Mouse (Mus musculus) C2C12 (cell line): ENCODE data around the gene Pex14. TPM values are rescaled to one million over a fixed set of nuclear protein-coding genes. Genes with fewer than 3 reads are reported as not detected.

Experiments used
- H3K27me3 ChIP-seq: one replicate; pipeline ENCODE4 v1.6.1; 2011; ENCODE audit not compliant: control insufficient read depth, insufficient read depth, insufficient read length
- H3K36me3 ChIP-seq: one replicate; pipeline ENCODE4 v1.6.1; 2011; ENCODE audit not compliant: control insufficient read depth, insufficient read depth
- H3K4me3 ChIP-seq: one replicate; pipeline ENCODE4 v1.5.1; 2011; ENCODE audit warnings: mild to moderate bottlenecking, control low read depth; ENCODE audit not compliant: poor library complexity, insufficient read depth, severe bottlenecking
- H3K79me2 ChIP-seq: one replicate; pipeline ENCODE4 v1.6.1; 2011; ENCODE audit not compliant: control insufficient read depth, insufficient read depth
- H3K79me3 ChIP-seq: one replicate; pipeline ENCODE4 v1.6.1; 2011; ENCODE audit warnings: low read depth, control low read depth
- H3ac ChIP-seq: one replicate; pipeline ENCODE3; 2011; ENCODE audit warnings: low read depth; ENCODE audit not compliant: control insufficient read depth, insufficient read length
- CEBPB ChIP-seq: IDR thresholded peaks from one replicate; pipeline ENCODE4 v1.6.1; 2011; ENCODE audit warnings: low read depth, mild to moderate bottlenecking, control low read depth, moderate library complexity
- CTCF ChIP-seq: IDR thresholded peaks from one replicate; pipeline ENCODE4 v1.5.1; 2011; ENCODE audit not compliant: control insufficient read depth, insufficient read depth, insufficient read length
- FOSL1 ChIP-seq: IDR thresholded peaks from one replicate; pipeline ENCODE4 v1.8.0; 2011; ENCODE audit warnings: mild to moderate bottlenecking, low read length; ENCODE audit not compliant: poor library complexity, insufficient read depth, severe bottlenecking
- MAX ChIP-seq: IDR thresholded peaks from one replicate; pipeline ENCODE4 v1.6.1; 2011; ENCODE audit warnings: mild to moderate bottlenecking, control low read depth
- MYOD1 ChIP-seq: IDR thresholded peaks from one replicate; pipeline ENCODE4 v1.6.1; 2011; ENCODE audit warnings: low read depth; ENCODE audit not compliant: control insufficient read depth, insufficient read length
- MYOG ChIP-seq: IDR thresholded peaks from one replicate; pipeline ENCODE4 v1.6.1; 2011; ENCODE audit not compliant: control insufficient read depth, insufficient read length; ENCODE audit errors: extremely low read depth
- USF1 ChIP-seq: IDR thresholded peaks from one replicate; pipeline ENCODE4 v1.6.1; 2011; ENCODE audit warnings: low read depth, mild to moderate bottlenecking, control low read depth, moderate library complexity
- polyA plus RNA-seq: library from polyadenylated mRNA; unstranded; fragments of >200 nt; fragmentation: generic; extraction: Trizol; gene quantifications from one replicate; pipeline ENCODE4 v1.2.1, GENCODE M21; 2012; ENCODE audit warnings: missing spikeins

Pex14 gene
- polyA plus RNA-seq, 1 experiment = 40.3 TPM

DNA sequence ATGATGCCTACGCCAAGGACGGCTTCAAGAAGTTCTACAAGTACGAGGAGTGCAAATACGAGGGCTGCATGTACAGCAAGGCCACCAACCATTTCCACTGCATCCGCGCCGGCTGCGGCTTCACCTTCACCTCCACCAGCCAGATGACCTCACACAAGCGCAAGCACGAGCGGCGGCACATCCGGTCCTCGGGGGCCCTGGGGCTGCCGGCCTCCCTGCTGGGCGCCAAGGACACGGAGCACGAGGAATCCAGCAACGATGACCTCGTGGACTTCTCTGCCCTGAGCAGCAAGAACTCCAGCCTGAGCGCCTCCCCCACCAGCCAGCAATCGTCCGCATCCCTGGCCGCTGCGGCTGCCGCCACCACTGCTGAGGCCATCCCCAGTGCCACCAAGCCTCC is 161.1 kb downstream of the Pex14 start:
- Histone ChIP-seq H3K79me2 (no peaks in the 10 kb centered on the region), H3K79me3 (no peaks in the 10 kb centered on the region), H3ac (no peak overlapping the region), H3K36me3 (no peaks in the 10 kb centered on the region), H3K4me3 (no peak overlapping the region), H3K27me3 (peaks cover 85% of the 10 kb centered on the region)
- TF ChIP-seq MYOG (no peak), FOSL1 (no peak), MAX (no peak), CTCF (no peak), USF1 (no peak), CEBPB (no peak), MYOD1 (no peak)

DNA sequence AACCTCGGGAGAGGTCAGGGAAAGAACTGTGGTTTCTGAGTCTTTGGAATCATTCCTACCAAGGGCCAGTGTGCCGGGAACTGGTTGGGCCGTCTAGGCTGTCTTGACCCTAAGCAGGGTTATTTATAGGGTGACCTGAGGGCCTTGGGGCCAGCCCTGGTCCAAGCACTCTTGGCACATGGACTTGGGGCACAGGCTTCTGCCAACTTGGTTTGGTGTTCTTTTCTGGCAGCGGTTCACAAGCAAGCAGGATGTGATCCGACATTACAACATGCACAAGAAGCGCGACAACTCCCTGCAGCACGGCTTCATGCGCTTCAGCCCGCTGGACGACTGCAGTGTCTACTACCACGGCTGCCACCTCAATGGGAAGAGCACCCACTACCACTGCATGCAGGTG is 162.9 kb downstream of the Pex14 start:
- Histone ChIP-seq H3K27me3 (peaks cover 93% of the 10 kb centered on the region), H3K4me3 (no peak overlapping the region), H3K36me3 (no peaks in the 10 kb centered on the region), H3K79me2 (no peaks in the 10 kb centered on the region), H3K79me3 (no peaks in the 10 kb centered on the region), H3ac (no peak overlapping the region)
- no peak for TF ChIP-seq MYOD1
- no peak for TF ChIP-seq CTCF
- TF ChIP-seq CEBPB = no peak
- TF ChIP-seq MYOG = no peak
- no peak for TF ChIP-seq FOSL1
- TF ChIP-seq USF1 = no peak
- TF ChIP-seq MAX = no peak

DNA sequence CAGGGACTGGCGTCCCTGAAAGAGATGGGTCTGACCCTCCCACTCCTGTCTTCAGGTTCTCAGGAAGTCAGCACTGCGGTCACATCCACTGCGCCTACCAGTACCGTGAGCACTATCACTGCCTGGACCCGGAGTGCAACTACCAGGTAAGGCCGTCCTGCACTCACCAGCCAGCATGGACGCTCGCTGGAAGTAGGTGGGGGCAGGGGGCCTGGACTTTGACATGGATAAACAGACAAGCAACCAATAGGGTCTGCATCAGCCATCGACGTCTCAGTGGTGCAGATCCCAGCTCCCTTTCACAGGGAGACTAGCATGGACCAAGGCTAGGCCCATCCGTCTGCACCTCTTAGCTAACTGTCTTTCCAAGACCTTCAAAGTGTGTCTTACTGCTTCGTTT is 163.6 kb downstream of the Pex14 start:
- no peak for TF ChIP-seq FOSL1
- TF ChIP-seq CEBPB = no peak
- TF ChIP-seq USF1 = no peak
- TF ChIP-seq CTCF = no peak
- TF ChIP-seq MYOG = no peak
- no peak for TF ChIP-seq MYOD1
- TF ChIP-seq MAX = no peak
- no peaks in the 10 kb centered on the region for H3K79me3 ChIP-seq
- peaks cover 95% of the 10 kb centered on the region for H3K27me3 ChIP-seq
- no peak overlapping the region for H3ac ChIP-seq
- H3K36me3 ChIP-seq = no peaks in the 10 kb centered on the region
- H3K4me3 ChIP-seq = no peak overlapping the region
- no peaks in the 10 kb centered on the region for H3K79me2 ChIP-seq

DNA sequence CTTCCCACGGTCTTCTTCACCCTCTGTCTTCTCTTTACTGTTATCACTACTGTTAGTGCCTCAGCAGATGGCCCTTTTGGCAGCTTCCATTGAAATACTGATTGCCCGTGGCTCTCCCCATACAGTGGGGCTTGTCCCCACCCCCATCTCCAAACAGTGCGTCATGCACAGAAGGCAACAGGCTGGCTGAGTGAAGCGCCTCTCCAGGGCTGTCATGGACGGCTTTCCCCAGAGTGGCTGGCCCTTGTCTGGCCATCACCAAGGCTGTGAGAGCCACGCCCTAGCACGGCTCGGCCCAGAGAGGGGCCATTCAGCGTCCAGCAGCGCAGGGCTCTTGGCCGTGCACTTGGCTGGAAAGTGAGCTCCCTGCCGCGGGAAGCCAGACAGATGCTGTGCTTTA is 164.5 kb downstream of the Pex14 start:
- Histone ChIP-seq H3K79me3 (no peaks in the 10 kb centered on the region), H3K36me3 (no peaks in the 10 kb centered on the region), H3ac (no peak overlapping the region), H3K27me3 (peaks cover 96% of the 10 kb centered on the region), H3K79me2 (no peaks in the 10 kb centered on the region), H3K4me3 (no peak overlapping the region)
- no peak for TF ChIP-seq CTCF
- no peak for TF ChIP-seq FOSL1
- no peak for TF ChIP-seq USF1
- no peak for TF ChIP-seq MYOG
- no peak for TF ChIP-seq CEBPB
- TF ChIP-seq MYOD1 = no peak
- no peak for TF ChIP-seq MAX

DNA sequence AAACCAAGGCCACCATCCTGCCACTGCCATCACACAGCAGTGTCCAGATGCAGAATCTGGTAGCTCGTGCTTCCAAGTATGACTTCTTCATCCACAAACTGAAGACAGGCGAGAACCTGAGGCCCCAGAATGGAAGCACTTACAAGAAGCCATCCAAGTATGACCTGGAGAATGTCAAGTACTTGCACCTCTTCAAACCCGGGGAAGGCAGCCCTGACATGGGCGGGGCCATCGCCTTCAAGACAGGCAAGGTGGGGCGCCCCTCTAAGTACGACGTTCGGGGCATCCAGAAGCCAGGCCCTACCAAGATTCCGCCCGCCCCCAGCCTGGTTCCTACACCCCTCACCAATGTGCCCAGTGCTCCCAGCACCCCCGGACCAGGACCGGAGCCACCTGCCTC is 166.6 kb downstream of the Pex14 start:
- no peak overlapping the region for H3K4me3 ChIP-seq
- TF ChIP-seq MAX (no peak), USF1 (no peak)
- H3K79me3 ChIP-seq = no peaks in the 10 kb centered on the region
- H3K27me3 ChIP-seq = peaks cover 93% of the 10 kb centered on the region
- H3K79me2 ChIP-seq = no peaks in the 10 kb centered on the region
- no peaks in the 10 kb centered on the region for H3K36me3 ChIP-seq
- no peak overlapping the region for H3ac ChIP-seq

DNA sequence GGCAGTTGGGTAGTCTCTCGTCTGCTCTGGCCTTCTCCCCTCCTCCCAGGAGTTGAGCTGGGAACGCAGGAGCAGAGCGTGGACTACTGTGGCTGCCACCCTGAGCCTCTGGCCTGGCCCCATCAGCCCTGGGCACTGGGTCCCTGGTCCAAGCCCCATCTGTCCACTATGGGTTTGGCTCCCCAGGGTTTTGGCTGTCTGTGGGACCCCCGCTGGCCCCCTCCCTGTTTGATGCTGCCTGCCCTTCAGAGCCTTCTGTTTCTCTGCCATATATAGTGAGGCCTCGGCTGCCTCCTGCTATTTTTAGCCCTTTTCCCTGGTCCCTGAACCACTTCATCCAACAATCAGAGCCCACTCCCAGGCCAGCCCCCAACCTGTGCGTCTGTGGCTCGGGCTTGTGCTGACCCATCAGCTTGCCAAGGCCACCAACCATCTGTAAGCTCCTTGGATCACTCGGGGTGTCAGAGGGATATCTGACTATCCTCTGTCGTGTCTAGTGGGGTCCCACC is 168.9 kb downstream of the Pex14 start:
- no peak for TF ChIP-seq MYOD1
- no peak for TF ChIP-seq FOSL1
- TF ChIP-seq CTCF = no peak
- TF ChIP-seq MAX = no peak
- TF ChIP-seq CEBPB = no peak
- TF ChIP-seq USF1 = no peak
- TF ChIP-seq MYOG = no peak
- Histone ChIP-seq H3K27me3 (peaks cover 89% of the 10 kb centered on the region), H3K4me3 (no peak overlapping the region), H3ac (no peak overlapping the region), H3K79me2 (no peaks in the 10 kb centered on the region), H3K36me3 (no peaks in the 10 kb centered on the region), H3K79me3 (no peaks in the 10 kb centered on the region)
